Mouse (Mus musculus) MEL (cell line): ENCODE measurements at regions not wholly inside any gene's neighbourhood (a gene's known extent, or its start where the extent isn't known, plus 50 kb on each side); places are given as distances from the start of the nearest gene placed in this dataset.

Experiments
- DNase-seq: peaks from one replicate; pipeline ENCODE4 v3.0.0; 2011; ENCODE audit warnings: low read depth, low spot score
- H3K27ac ChIP-seq: 2 replicates; pipeline ENCODE4 v1.5.1; 2012; ENCODE audit warnings: low read depth, mild to moderate bottlenecking, control low read depth, low read length, moderate library complexity; ENCODE audit not compliant: control insufficient read depth
- H3K27me3 ChIP-seq, 2 experiments: fragments of 150-350 bp in 1 of 2; sonication (generic) in 1 of 2; 2 replicates each; pipeline ENCODE4 v1.6.1; 2012; ENCODE audit warnings: low read length in 2 of 2, mild to moderate bottlenecking in 2 of 2, improper control_type of control experiment in 1 of 2, moderate library complexity in 1 of 2; ENCODE audit not compliant: insufficient read depth in 2 of 2, control insufficient read depth in 1 of 2
- H3K36me3 ChIP-seq, 2 experiments: 2 replicates each; pipeline ENCODE4 v1.6.1; 2012 to 2014; ENCODE audit warnings: low read length in 2 of 2, improper control_type of control experiment in 1 of 2, inconsistent platforms in 1 of 2, mild to moderate bottlenecking in 1 of 2; ENCODE audit not compliant: insufficient read depth in 2 of 2, control insufficient read depth in 1 of 2
- H3K4me1 ChIP-seq, 2 experiments: fragments of 150-350 bp in 1 of 2; sonication (generic) in 1 of 2; 2 replicates each; pipeline ENCODE4 v1.6.1; 2012; ENCODE audit warnings: low read length in 2 of 2, improper control_type of control experiment in 1 of 2, mild to moderate bottlenecking in 1 of 2; ENCODE audit not compliant: insufficient read depth in 2 of 2, control insufficient read depth in 1 of 2
- H3K4me3 ChIP-seq, 2 experiments: fragments of 150-350 bp in 1 of 2; sonication (generic) in 1 of 2; 2 replicates each; pipeline ENCODE4 v1.5.1; 2012; ENCODE audit warnings: low read depth in 2 of 2, low read length in 2 of 2, mild to moderate bottlenecking in 2 of 2, moderate library complexity in 2 of 2, control low read depth in 1 of 2, improper control_type of control experiment in 1 of 2; ENCODE audit not compliant: control insufficient read depth in 1 of 2, insufficient read depth in 1 of 2
- H3K79me2 ChIP-seq: 2 replicates; pipeline ENCODE4 v1.6.1; 2012; ENCODE audit warnings: mild to moderate bottlenecking, low read length, moderate library complexity; ENCODE audit not compliant: control insufficient read depth, poor library complexity, insufficient read depth
- H3K9ac ChIP-seq: 2 replicates; pipeline ENCODE4 v1.6.1; 2012; ENCODE audit warnings: low read depth, mild to moderate bottlenecking, control low read depth, low read length, moderate library complexity; ENCODE audit not compliant: control insufficient read depth, poor library complexity, severe bottlenecking
- H3K9me3 ChIP-seq: fragments of 150-350 bp; sonication (generic); replicated peaks from 2 replicates; pipeline ENCODE4 v1.6.1; 2012; ENCODE audit warnings: mild to moderate bottlenecking, low read length, improper control_type of control experiment, moderate library complexity; ENCODE audit not compliant: insufficient read depth
- BHLHE40 ChIP-seq: IDR thresholded peaks from 2 replicates; pipeline ENCODE4 v1.6.1; 2012; ENCODE audit warnings: low read depth, mild to moderate bottlenecking, inconsistent platforms, low read length, improper control_type of control experiment, borderline replicate concordance
- CHD1 ChIP-seq: IDR thresholded peaks from 2 replicates; pipeline ENCODE4 v1.6.1; 2012; ENCODE audit warnings: low read depth, mild to moderate bottlenecking, inconsistent platforms, low read length, improper control_type of control experiment
- CHD2 ChIP-seq: IDR thresholded peaks from 2 replicates; pipeline ENCODE4 v1.6.1; 2011; ENCODE audit warnings: low read length, improper control_type of control experiment
- CTCF ChIP-seq, 3 experiments: IDR thresholded peaks in 2 of 3; conservative IDR thresholded peaks in 1 of 3; 2 replicates each; pipeline ENCODE4 v1.5.1; 2011 to 2012; ENCODE audit warnings: low read length in 3 of 3, low read depth in 2 of 3, mild to moderate bottlenecking in 2 of 3, improper control_type of control experiment in 1 of 3, inconsistent platforms in 1 of 3, mixed read lengths in 1 of 3, moderate library complexity in 1 of 3; ENCODE audit not compliant: control insufficient read depth in 1 of 3, insufficient read depth in 1 of 3, poor library complexity in 1 of 3, severe bottlenecking in 1 of 3
- E2F4 ChIP-seq: IDR thresholded peaks from 2 replicates; pipeline ENCODE4 v1.6.1; 2011; ENCODE audit warnings: low read depth, low read length, improper control_type of control experiment, borderline replicate concordance
- ETS1 ChIP-seq: IDR thresholded peaks from 2 replicates; pipeline ENCODE4 v1.6.1; 2012; ENCODE audit warnings: low read depth, mild to moderate bottlenecking, inconsistent platforms, low read length, improper control_type of control experiment, moderate library complexity
- JUND ChIP-seq: IDR thresholded peaks from 2 replicates; pipeline ENCODE4 v1.6.1; 2011; ENCODE audit warnings: low read depth, mild to moderate bottlenecking, improper control_type of control experiment, low read length
- MAFK ChIP-seq: IDR thresholded peaks from 2 replicates; pipeline ENCODE4 v1.6.1; 2011; ENCODE audit warnings: low read depth, mild to moderate bottlenecking, low read length, improper control_type of control experiment, borderline replicate concordance
- MAZ ChIP-seq: IDR thresholded peaks from 2 replicates; pipeline ENCODE4 v1.6.1; 2012; ENCODE audit warnings: low read depth, mild to moderate bottlenecking, inconsistent platforms, low read length, improper control_type of control experiment
- MEF2A ChIP-seq: IDR thresholded peaks from 2 replicates; pipeline ENCODE4 v1.6.1; 2014; ENCODE audit warnings: low read depth, mild to moderate bottlenecking, inconsistent platforms, low read length, improper control_type of control experiment; ENCODE audit not compliant: poor library complexity, insufficient replicate concordance, severe bottlenecking; ENCODE audit errors: extremely low read depth
- MXI1 ChIP-seq: IDR thresholded peaks from 2 replicates; pipeline ENCODE4 v1.6.1; 2011; ENCODE audit warnings: mild to moderate bottlenecking, low read depth, low read length, improper control_type of control experiment
- MYB ChIP-seq: IDR thresholded peaks from 2 replicates; pipeline ENCODE4 v1.6.1; 2011; ENCODE audit warnings: mild to moderate bottlenecking, low read depth, low read length, improper control_type of control experiment
- MYC ChIP-seq: IDR thresholded peaks from 2 replicates; pipeline ENCODE4 v1.6.1; 2011; ENCODE audit warnings: low read depth, mild to moderate bottlenecking, low read length, improper control_type of control experiment, moderate library complexity
- POLR2A ChIP-seq, 2 experiments: IDR thresholded peaks; 2 replicates each; pipeline ENCODE4 v1.6.1; 2011 to 2012; ENCODE audit warnings: low read length in 2 of 2, mild to moderate bottlenecking in 2 of 2, control low read depth in 1 of 2, improper control_type of control experiment in 1 of 2, low read depth in 1 of 2, moderate library complexity in 1 of 2; ENCODE audit not compliant: control insufficient read depth in 1 of 2, insufficient read depth in 1 of 2, poor library complexity in 1 of 2
- POLR2AphosphoS5 ChIP-seq: IDR thresholded peaks from 2 replicates; pipeline ENCODE4 v1.6.1; 2012; ENCODE audit warnings: low read depth, borderline replicate concordance, mild to moderate bottlenecking, inconsistent platforms, low read length, moderate library complexity, mixed read lengths
- RAD21 ChIP-seq: IDR thresholded peaks from 2 replicates; pipeline ENCODE4 v1.6.1; 2011; ENCODE audit warnings: mild to moderate bottlenecking, low read depth, low read length, improper control_type of control experiment
- TBP ChIP-seq: IDR thresholded peaks from 2 replicates; pipeline ENCODE4 v1.8.0; 2011; ENCODE audit warnings: low read depth, low read length, improper control_type of control experiment
- TCF12 ChIP-seq: IDR thresholded peaks from 2 replicates; pipeline ENCODE4 v1.6.1; 2014; ENCODE audit warnings: low read depth, mild to moderate bottlenecking, inconsistent platforms, low read length, improper control_type of control experiment, moderate library complexity
- USF1 ChIP-seq: IDR thresholded peaks from 2 replicates; pipeline ENCODE4 v1.6.1; 2014; ENCODE audit warnings: low read depth, mild to moderate bottlenecking, inconsistent platforms, low read length, improper control_type of control experiment, moderate library complexity
- USF2 ChIP-seq, 2 experiments: IDR thresholded peaks; 2 replicates each; pipeline ENCODE4 v1.6.1; 2011 to 2012; ENCODE audit warnings: improper control_type of control experiment in 2 of 2, low read length in 2 of 2, borderline replicate concordance in 1 of 2, inconsistent platforms in 1 of 2, low read depth in 1 of 2, mild to moderate bottlenecking in 1 of 2; ENCODE audit not compliant: insufficient read depth in 1 of 2

- no peaks in the 10 kb centered on the region for H3K27me3 ChIP-seq
- no peak for DNase-seq
- H3K79me2 ChIP-seq = no peaks in the 10 kb centered on the region
- TF ChIP-seq POLR2AphosphoS5 = no peak
- H3K9me3 ChIP-seq = no peaks in the 10 kb centered on the region
- H3K36me3 ChIP-seq = no peaks in the 10 kb centered on the region
- H3K27ac ChIP-seq = no peak overlapping the region
- no peaks in the 10 kb centered on the region for H3K4me1 ChIP-seq
- no peak overlapping the region for H3K9ac ChIP-seq
- no peak overlapping the region for H3K4me3 ChIP-seq
These were observed 71.5 kb upstream of the Sulf2 start for GRCm38 (mm10) chr2:166226929-166227328.

- Histone ChIP-seq H3K9ac (no peak overlapping the region), H3K27ac (no peak overlapping the region), H3K4me3 (no peak overlapping the region), H3K36me3 (no peaks in the 10 kb centered on the region), H3K79me2 (no peaks in the 10 kb centered on the region), H3K4me1 (no peaks in the 10 kb centered on the region), H3K27me3 (no peaks in the 10 kb centered on the region), H3K9me3 (no peaks in the 10 kb centered on the region)
- TF ChIP-seq USF2 (IDR thresholded peaks at IDR 0.05; ENCODE audit: borderline replicate concordance in 1 of 2, insufficient read depth in 1 of 2, low read depth in 1 of 2, low read length in 2 of 2) (no peak), MAFK (no peak), CHD1 (no peak), E2F4 (no peak), RAD21 (no peak), BHLHE40 (no peak)
- no peak for DNase-seq
These were observed 70.9 kb upstream of the Sulf2 start for GRCm38 (mm10) chr2:166226331-166226730.

- H3K27me3 ChIP-seq = no peaks in the 10 kb centered on the region
- no peak overlapping the region for H3K4me3 ChIP-seq
- no peak for TF ChIP-seq POLR2AphosphoS5
- no peak for TF ChIP-seq MAFK
- TF ChIP-seq USF1 = no peak
- no peak for TF ChIP-seq JUND
- TF ChIP-seq ETS1 = no peak
- TF ChIP-seq CHD2 = no peak
- no peak for TF ChIP-seq MAZ
- no peak for TF ChIP-seq POLR2A (IDR thresholded peaks at IDR 0.05; ENCODE audit: control insufficient read depth in 1 of 2, insufficient read depth in 1 of 2, low read depth in 1 of 2, low read length in 2 of 2, poor library complexity in 1 of 2)
- TF ChIP-seq MYB = no peak
- TF ChIP-seq MEF2A = no peak
- TF ChIP-seq MXI1 = no peak
- no peak for TF ChIP-seq MYC
- TF ChIP-seq TCF12 = no peak
- no peak for TF ChIP-seq TBP
- no peak for TF ChIP-seq CTCF (IDR thresholded peaks at IDR 0.05 in 2 of 3, conservative IDR thresholded peaks at IDR 0.05 in 1 of 3; ENCODE audit: control insufficient read depth in 1 of 3, insufficient read depth in 1 of 3, low read depth in 2 of 3, low read length in 3 of 3, poor library complexity in 1 of 3, severe bottlenecking in 1 of 3)
- TF ChIP-seq, all 39 proteins: peak for 0
- no peak for DNase-seq
- Histone ChIP-seq H3K4me1 (no peaks in the 10 kb centered on the region), H3K27ac (no peak overlapping the region), H3K79me2 (no peaks in the 10 kb centered on the region), H3K9ac (no peak overlapping the region), H3K9me3 (no peaks in the 10 kb centered on the region), H3K36me3 (no peaks in the 10 kb centered on the region)
These were observed 69.9 kb upstream of the Sulf2 start for GRCm38 (mm10) chr2:166225354-166225753.
